Mouse (Mus musculus): ENCODE data around the gene Sdhaf2. TPM values are rescaled to one million over a fixed set of nuclear protein-coding genes. Genes with fewer than 3 reads are reported as not detected.

Sdhaf2 gene
- polyA plus RNA-seq, 1 experiment from 2014 or later, result 63.5 TPM

- Histone ChIP-seq H3K9ac (no peak overlapping the region), H3K9me3 (no peaks in the 10 kb centered on the region), H3K4me1 (no peaks in the 10 kb centered on the region), H3K4me2 (no peak overlapping the region), H3K27me3 (no peaks in the 10 kb centered on the region), H3K4me3 (no peak overlapping the region), H3K36me3 (peaks cover 88% of the 10 kb centered on the region), H3K27ac (no peak overlapping the region)
- no peak for ATAC-seq (ENCODE audit: insufficient number of reproducible peaks, insufficient read depth, low FRiP score, low TSS enrichment, low read depth)
- 96% methylated on average over 5 of the region's 5 CpGs for WGBS
These were observed 13.5 kb upstream of the Sdhaf2 start for GRCm38 (mm10) chr19:10539454-10539853.

DNA sequence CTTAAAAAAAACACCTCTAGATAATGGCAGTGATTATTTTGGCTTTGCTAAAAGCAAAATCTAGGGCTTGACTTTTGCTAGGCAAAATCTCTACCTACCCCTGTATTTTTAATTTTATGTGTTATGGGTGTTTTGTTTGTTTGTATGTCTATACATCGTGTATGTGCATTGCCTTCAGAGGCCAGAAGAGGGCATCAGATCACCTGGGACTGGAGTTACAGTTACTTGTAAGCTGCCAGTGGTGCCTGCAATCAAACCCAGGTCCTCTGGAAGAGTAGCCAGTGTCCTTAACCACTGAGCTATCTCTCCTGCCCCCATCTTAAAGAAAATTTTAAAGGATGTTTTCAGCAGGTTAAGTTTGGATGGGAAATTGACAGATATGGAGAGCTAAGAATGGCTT is 4.1 kb upstream of the Sdhaf2 start:
- Histone ChIP-seq H3K4me1 (peaks cover 16% of the 10 kb centered on the region), H3K4me2 (no peak overlapping the region), H3K4me3 (no peak overlapping the region), H3K27me3 (no peaks in the 10 kb centered on the region), H3K9me3 (no peaks in the 10 kb centered on the region), H3K36me3 (peaks cover 60% of the 10 kb centered on the region), H3K9ac (no peak overlapping the region), H3K27ac (no peak overlapping the region)
- WGBS, result 92% methylated on average over 1 of the region's 1 CpGs
- ATAC-seq (ENCODE audit: insufficient number of reproducible peaks, insufficient read depth, low FRiP score, low TSS enrichment, low read depth), result no peak

GRCm38 (mm10) chr19:10525106-10525901 is 638 bp downstream of the Sdhaf2 start, which contains the start of gene Cpsf7:
Cpsf7 (plus strand) TSS chr19:10525266.
- Histone ChIP-seq H3K27me3 (no peaks in the 10 kb centered on the region), H3K4me3 (peak within 1 kb of the TSS; percentile 94), H3K9ac (peak within 1 kb of the TSS; percentile 99), H3K27ac (peak within 1 kb of the TSS; percentile 98), H3K9me3 (no peaks in the 10 kb centered on the region), H3K4me2 (peak within 1 kb of the TSS; percentile 74), H3K36me3 (peaks cover 18% of the 10 kb centered on the region), H3K4me1 (peaks cover 24% of the 10 kb centered on the region)
- WGBS, result under 1% methylated on average over 90 of the region's 93 CpGs
- peak; percentile 91 for ATAC-seq (ENCODE audit: insufficient number of reproducible peaks, insufficient read depth, low FRiP score, low TSS enrichment, low read depth)

DNA sequence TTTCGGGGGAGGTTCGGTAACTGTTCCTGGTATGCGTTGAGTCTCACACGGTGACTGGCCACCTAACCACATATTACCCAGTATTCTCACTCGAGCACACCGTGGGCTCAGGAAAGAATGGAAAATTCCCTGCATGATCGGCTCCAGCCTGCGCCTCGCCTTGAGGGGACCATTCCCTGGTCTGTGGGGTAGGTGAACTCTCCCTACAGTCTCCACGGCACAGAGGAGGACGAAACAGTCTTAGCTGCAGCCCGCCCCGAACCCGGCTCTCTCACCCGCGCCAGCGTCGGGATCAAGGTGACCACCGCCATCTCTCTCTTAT is 1.2 kb downstream of the Sdhaf2 start:
- peak overlapping the region; percentile 94 for H3K4me3 ChIP-seq
- no peaks in the 10 kb centered on the region for H3K9me3 ChIP-seq
- peaks cover 26% of the 10 kb centered on the region for H3K4me1 ChIP-seq
- H3K36me3 ChIP-seq, result peaks cover 13% of the 10 kb centered on the region
- no peaks in the 10 kb centered on the region for H3K27me3 ChIP-seq
- H3K9ac ChIP-seq, result peak overlapping the region; percentile 99
- peak overlapping the region; percentile 98 for H3K27ac ChIP-seq
- WGBS, result 0% methylated on average over 19 of the region's 19 CpGs
- ATAC-seq (ENCODE audit: insufficient number of reproducible peaks, insufficient read depth, low FRiP score, low TSS enrichment, low read depth), result no peak
- H3K4me2 ChIP-seq, result peak overlapping the region; percentile 74

DNA sequence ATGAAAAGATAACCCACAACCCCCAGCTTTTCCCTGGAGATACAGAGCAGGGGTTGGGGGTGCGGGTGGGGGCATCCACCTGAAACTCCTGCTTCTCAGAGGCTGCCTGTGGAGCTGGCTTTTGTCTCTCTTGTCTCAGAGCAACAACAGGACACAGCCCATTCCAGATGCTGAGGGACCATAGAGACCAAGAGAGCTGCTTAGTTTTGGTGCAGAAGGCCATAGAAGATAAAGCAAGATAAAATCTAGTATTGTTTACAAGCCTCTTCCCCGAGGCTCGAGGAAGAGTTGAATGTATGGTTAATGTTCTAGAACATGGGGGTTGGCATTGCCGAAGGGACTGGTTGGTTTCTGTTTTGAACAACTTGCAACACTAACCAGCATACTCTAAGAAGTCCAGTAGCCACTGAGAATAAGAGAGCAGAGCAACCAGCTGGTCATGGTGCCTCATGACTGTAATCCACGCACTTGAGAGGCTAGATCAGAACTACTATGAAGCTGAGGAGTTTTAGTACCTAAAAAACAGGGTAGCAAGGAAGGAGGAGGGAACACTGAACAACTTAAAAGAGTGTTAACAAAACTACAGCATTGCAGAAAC is 2.4 kb downstream of the Sdhaf2 start:
- Histone ChIP-seq H3K36me3 (peaks cover 7% of the 10 kb centered on the region), H3K4me1 (peaks cover 26% of the 10 kb centered on the region), H3K9ac (no peak overlapping the region), H3K4me2 (peak overlapping the region; percentile 74), H3K9me3 (no peaks in the 10 kb centered on the region), H3K27me3 (no peaks in the 10 kb centered on the region), H3K4me3 (no peak overlapping the region; the same call in 1 of the 2 replicates), H3K27ac (no peak overlapping the region)
- ATAC-seq (ENCODE audit: insufficient number of reproducible peaks, insufficient read depth, low FRiP score, low TSS enrichment, low read depth), result no peak
- 84% methylated on average over 5 of the region's 5 CpGs for WGBS

DNA sequence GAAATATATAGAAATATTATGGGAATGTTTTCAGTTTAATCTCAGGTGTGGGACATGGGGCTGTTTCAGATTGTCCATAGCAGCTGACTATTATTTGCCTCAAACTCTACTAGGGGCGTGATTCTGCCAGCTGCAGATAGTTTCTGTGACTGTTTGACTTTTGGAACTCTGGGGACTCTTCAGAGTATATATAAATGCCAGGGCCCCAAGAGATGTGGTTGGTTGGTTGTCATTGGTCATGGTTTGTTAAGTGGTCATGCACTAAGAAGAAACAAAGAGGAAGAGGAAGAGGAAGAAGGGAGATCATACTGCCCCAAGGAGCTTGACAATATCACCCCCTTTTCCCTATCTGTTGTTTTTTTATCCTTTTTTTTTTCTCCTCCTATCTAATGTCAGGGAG is 4.0 kb downstream of the Sdhaf2 start:
- Histone ChIP-seq H3K36me3 (peaks cover 8% of the 10 kb centered on the region), H3K27me3 (no peaks in the 10 kb centered on the region), H3K4me2 (no peak overlapping the region), H3K9ac (no peak overlapping the region), H3K9me3 (no peaks in the 10 kb centered on the region), H3K4me3 (no peak overlapping the region), H3K4me1 (peaks cover 18% of the 10 kb centered on the region), H3K27ac (no peak overlapping the region)
- 74% methylated on average over 1 of the region's 1 CpGs for WGBS
- no peak for ATAC-seq (ENCODE audit: insufficient number of reproducible peaks, insufficient read depth, low FRiP score, low TSS enrichment, low read depth)

DNA sequence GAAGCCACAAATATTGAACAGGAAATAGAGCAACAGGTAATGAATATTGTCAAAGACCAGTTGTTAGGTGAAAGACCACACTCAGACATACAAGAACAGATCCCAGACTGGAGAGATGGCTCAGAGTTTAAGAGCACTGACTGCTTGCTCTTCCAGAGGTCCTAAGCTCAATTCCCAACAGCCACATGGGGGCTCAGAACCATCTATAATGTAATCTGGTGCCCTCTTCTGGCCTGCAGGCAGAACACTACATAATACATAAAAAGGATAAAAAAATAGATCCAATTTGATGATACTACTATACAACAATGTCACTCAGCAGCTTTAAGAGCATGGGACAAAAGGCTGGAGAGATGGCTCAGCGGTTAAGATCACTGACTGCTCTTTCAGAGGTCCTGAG is 5.6 kb downstream of the Sdhaf2 start:
- no peaks in the 10 kb centered on the region for H3K27me3 ChIP-seq
- no peak for ATAC-seq (ENCODE audit: insufficient number of reproducible peaks, insufficient read depth, low FRiP score, low TSS enrichment, low read depth)
- H3K36me3 ChIP-seq, result peaks cover 23% of the 10 kb centered on the region

DNA sequence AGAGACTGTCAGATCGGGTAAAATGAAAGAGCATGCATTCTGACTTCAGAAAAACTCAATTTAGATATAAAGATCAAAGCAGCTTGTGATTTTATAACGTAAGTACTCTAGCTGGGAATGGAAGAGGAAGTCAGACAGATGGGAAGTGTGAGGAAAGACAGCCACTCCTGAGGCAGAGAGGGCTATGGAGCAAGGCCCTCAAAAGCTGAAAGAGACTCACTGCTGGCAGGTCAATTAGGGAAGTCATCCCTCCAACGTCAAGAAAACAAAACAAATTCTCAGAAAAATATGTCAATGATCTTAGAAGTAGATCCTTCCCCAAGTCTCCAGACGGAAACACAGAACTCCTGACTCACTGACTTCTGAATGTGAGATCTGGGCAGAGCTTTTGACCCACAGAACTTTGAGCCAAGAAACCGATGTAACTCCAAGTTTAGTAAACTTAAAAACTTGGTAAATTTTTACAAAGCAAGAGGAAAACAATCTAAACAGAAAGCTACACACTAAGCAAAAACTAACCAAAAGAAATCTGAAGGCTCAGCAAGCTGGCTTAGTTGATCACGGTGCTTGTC is 15.1 kb downstream of the Sdhaf2 start:
- H3K4me3 ChIP-seq, result no peak overlapping the region
- WGBS, result 74% methylated on average over 6 of the region's 6 CpGs

More for the DNA sequence above, 5.6 kb downstream of the Sdhaf2 start:
- H3K9me3 ChIP-seq, result no peaks in the 10 kb centered on the region
- no peak overlapping the region for H3K9ac ChIP-seq
- peaks cover 10% of the 10 kb centered on the region; the same call in 1 of the 2 replicates for H3K4me1 ChIP-seq
- no peak overlapping the region for H3K4me2 ChIP-seq
- no peak overlapping the region for H3K4me3 ChIP-seq
- H3K27ac ChIP-seq, result no peak overlapping the region
- 33% methylated on average over 1 of the region's 1 CpGs for WGBS

DNA sequence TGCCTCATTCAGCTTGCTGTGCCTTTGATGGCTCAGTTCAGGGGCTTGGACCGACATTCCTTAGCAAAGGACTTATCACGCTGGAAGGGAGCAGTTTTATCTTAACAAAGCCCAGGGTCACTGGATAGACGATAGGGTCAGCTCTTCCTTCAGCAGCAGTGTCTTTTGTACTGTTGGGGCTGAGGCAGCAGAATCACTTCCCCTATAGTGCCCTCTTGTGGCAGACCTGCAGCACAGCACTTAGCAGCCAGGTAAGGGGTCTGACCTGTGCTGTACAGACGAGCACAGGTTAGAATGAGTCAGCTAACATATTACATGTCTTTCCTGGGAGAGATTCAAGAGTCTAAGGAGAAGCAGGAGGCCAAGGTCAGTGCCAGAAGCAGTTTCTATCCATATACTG is 23.4 kb downstream of the Sdhaf2 start:
- Histone ChIP-seq H3K4me2 (no peak overlapping the region), H3K27me3 (no peaks in the 10 kb centered on the region), H3K4me1 (peaks cover 3% of the 10 kb centered on the region; the same call in 1 of the 2 replicates), H3K36me3 (peaks cover 55% of the 10 kb centered on the region), H3K9ac (no peak overlapping the region), H3K4me3 (no peak overlapping the region), H3K9me3 (no peaks in the 10 kb centered on the region), H3K27ac (no peak overlapping the region)
- ATAC-seq (ENCODE audit: insufficient number of reproducible peaks, insufficient read depth, low FRiP score, low TSS enrichment, low read depth), result no peak
- 15% methylated on average over 4 of the region's 4 CpGs for WGBS

More for the DNA sequence above, 15.1 kb downstream of the Sdhaf2 start:
- no peaks in the 10 kb centered on the region for H3K4me1 ChIP-seq
- H3K9ac ChIP-seq, result no peak overlapping the region
- no peaks in the 10 kb centered on the region for H3K9me3 ChIP-seq
- H3K4me2 ChIP-seq, result no peak overlapping the region
- no peak overlapping the region for H3K27ac ChIP-seq
- no peak for ATAC-seq (ENCODE audit: insufficient number of reproducible peaks, insufficient read depth, low FRiP score, low TSS enrichment, low read depth)
- no peaks in the 10 kb centered on the region for H3K27me3 ChIP-seq
- peaks cover 47% of the 10 kb centered on the region for H3K36me3 ChIP-seq

- WGBS, result 91% methylated on average over 8 of the region's 8 CpGs
- H3K4me1 ChIP-seq, result peaks cover 3% of the 10 kb centered on the region; the same call in 1 of the 2 replicates
- H3K4me2 ChIP-seq, result no peak overlapping the region
- no peak overlapping the region for H3K4me3 ChIP-seq
- peaks cover 54% of the 10 kb centered on the region for H3K36me3 ChIP-seq
- H3K27ac ChIP-seq, result no peak overlapping the region
- no peaks in the 10 kb centered on the region for H3K9me3 ChIP-seq
- no peak overlapping the region for H3K9ac ChIP-seq
- no peak for ATAC-seq (ENCODE audit: insufficient number of reproducible peaks, insufficient read depth, low FRiP score, low TSS enrichment, low read depth)
- no peaks in the 10 kb centered on the region for H3K27me3 ChIP-seq
These were observed 25.4 kb downstream of the Sdhaf2 start for GRCm38 (mm10) chr19:10500581-10500980.

DNA sequence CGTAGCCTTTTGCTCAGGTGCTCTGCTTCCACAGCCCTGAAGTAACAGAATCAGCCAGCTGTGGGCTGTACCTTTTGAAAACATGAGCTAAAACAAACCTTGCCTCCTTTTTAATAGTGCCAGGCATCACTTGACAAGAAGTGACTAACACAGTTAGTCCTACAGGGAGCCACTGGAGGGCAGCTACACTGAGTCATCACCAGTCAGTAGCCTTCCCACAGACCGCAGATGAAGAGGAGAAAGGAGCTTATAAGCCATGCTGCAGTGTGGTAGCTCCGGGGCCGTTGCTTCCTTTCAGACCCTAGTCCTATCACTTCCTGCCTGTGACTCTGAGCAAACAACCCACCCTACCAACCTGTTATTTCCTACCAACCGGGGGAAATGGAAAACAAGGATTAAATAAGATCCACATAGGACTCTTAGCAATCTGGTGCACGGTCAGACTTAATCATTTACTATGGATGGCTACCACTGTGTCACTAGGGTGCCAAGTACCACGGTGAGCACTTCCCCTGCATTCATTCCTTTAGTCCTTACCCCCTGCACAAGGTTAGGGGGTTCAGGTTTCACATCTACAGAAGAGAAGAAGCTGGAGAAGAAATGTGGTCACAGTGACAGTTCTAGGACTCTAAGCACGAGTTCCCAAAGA is 28.3 kb downstream of the Sdhaf2 start:
- 45% methylated on average over 8 of the region's 8 CpGs for WGBS
- no peaks in the 10 kb centered on the region for H3K27me3 ChIP-seq
- no peaks in the 10 kb centered on the region for H3K9me3 ChIP-seq
- peaks cover 42% of the 10 kb centered on the region for H3K36me3 ChIP-seq
- peaks cover 3% of the 10 kb centered on the region; the same call in 1 of the 2 replicates for H3K4me1 ChIP-seq
- ATAC-seq (ENCODE audit: insufficient number of reproducible peaks, insufficient read depth, low FRiP score, low TSS enrichment, low read depth), result no peak
- no peak overlapping the region for H3K27ac ChIP-seq
- H3K9ac ChIP-seq, result no peak overlapping the region
- no peak overlapping the region for H3K4me2 ChIP-seq
- H3K4me3 ChIP-seq, result no peak overlapping the region
